Mouse (Mus musculus): ENCODE results near the gene Pi4kb.

Gene Pi4kb

DNA sequence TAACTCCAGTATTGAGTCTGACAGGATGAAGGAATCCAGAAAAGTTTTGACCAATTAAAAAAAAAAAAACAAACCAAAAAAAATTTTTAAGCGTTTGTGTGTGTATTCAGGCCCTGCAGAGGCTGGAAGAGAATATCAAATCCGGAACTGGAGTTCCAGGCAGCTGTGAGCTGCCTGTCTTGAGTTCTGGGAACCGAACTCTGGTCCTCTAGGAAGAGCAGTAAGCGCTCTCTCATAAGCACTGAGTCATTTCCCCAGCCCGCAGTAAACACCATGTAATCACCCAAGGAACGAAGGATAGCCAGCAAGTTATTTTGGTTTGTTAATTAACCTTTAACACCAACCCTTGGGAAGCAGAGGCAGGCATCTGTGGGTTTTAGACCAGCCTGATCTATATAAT lies 68.7 kb downstream of the Pi4kb start:
- Histone ChIP-seq H3K36me3 (ENCODE audit: control insufficient read depth, insufficient read depth, low read length, poor library complexity, severe bottlenecking) (no peaks in the 10 kb centered on the region), H3K27me3 (ENCODE audit: control insufficient read depth, insufficient read depth, low read length, poor library complexity, severe bottlenecking) (peaks cover 2% of the 10 kb centered on the region; the same call in 1 of the 2 replicates)
- no peak for DNase-seq (ENCODE audit: low read depth, low spot score)

DNA sequence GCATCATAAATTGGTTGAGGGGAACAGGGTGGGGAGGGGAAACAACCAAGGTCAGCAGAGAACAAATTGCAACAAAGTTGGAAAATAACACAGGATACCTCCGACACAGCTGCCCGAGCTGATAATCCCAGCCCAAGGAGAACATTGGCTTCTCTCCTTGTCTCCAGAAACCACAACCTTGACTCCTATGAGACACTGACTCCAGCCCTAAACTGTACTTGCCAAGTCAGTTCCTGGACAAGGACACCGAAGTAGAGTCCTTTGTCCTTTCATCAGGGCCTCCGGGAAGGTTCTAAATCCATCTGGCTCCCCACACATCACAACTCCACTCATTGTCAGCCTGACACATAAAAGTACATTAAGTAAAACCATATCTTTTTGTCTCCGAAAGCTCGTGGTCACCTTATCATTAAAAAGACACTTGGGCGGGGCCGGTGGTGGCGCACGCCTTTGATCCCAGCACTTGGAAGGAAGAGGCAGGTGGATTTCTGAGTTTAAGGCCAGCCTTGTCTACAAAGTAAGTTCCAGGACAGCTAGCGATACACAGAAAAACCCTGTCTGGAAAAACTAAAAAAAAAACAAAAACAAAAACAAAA lies 72.0 kb downstream of the Pi4kb start:
- DNase-seq (ENCODE audit: low read depth, low spot score): no peak
- Histone ChIP-seq H3K27me3 (ENCODE audit: control insufficient read depth, insufficient read depth, low read length, poor library complexity, severe bottlenecking) (peaks cover 2% of the 10 kb centered on the region; the same call in 1 of the 2 replicates), H3K36me3 (ENCODE audit: control insufficient read depth, insufficient read depth, low read length, poor library complexity, severe bottlenecking) (no peaks in the 10 kb centered on the region)

DNA sequence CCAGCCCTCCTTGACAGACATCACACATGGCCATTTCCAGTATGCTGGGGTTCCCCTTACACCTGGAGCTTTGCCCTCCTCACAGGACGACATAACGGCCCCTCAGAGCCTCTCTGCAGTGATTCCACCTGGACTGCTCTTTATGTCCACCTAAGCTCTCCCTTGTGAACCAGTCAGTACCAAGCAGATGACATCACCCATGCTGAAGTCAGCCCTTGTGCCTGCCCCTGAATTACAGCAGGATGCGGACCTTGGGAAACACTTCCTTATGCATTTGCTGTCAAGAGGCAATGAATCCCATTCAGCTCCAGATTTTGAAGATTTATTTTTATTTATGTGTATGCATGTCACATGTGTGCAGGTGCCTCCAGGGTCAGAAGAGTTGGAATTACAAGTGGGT lies 73.4 kb downstream of the Pi4kb start:
- Histone ChIP-seq H3K36me3 (ENCODE audit: control insufficient read depth, insufficient read depth, low read length, poor library complexity, severe bottlenecking) (no peaks in the 10 kb centered on the region), H3K27me3 (ENCODE audit: control insufficient read depth, insufficient read depth, low read length, poor library complexity, severe bottlenecking) (peaks cover 2% of the 10 kb centered on the region; the same call in 1 of the 2 replicates)
- no peak for DNase-seq (ENCODE audit: low read depth, low spot score)

DNA sequence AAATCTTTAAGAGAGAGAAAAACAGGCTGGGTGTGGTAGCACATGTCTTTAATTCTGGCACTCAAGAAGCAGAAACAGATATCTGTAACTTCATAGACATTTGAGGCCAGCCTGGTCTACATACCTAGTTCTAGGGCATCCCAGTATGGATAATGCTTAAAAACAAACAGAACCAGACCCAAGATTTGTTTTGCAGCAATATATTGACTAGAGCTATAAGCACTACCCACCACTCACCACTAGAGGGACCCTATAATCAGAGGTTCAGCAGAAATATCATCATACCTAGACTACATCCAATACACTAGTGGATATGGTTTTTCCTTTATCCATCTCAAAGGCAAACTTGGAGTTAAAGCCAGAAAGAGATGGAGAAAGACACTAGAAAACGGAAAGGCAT lies 78.4 kb downstream of the Pi4kb start:
- DNase-seq (ENCODE audit: low read depth, low spot score): peak; percentile 80
- no peaks in the 10 kb centered on the region for H3K27me3 ChIP-seq (ENCODE audit: control insufficient read depth, insufficient read depth, low read length, poor library complexity, severe bottlenecking)
- H3K36me3 ChIP-seq (ENCODE audit: control insufficient read depth, insufficient read depth, low read length, poor library complexity, severe bottlenecking): no peaks in the 10 kb centered on the region

DNA sequence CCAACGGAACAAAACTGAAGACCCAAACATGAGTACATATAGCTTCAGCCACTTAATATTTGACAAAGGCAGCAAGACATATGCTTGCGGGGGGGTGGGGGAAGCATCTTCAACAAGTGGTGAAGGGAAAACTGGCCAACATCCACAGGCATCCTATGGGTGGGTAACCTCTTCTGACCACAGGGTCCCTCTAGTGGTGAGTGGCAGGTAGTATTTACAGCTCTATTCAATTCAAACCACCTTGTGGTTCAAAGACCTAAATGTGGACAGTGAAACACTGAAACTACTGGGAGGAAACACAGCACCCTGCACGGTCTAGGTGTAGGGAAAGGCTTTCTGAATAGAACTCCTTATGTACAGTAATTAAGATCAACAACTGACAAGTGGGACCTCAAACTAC lies 79.2 kb downstream of the Pi4kb start:
- DNase-seq (ENCODE audit: low read depth, low spot score): peak; percentile 77
- no peaks in the 10 kb centered on the region for H3K27me3 ChIP-seq (ENCODE audit: control insufficient read depth, insufficient read depth, low read length, poor library complexity, severe bottlenecking)
- H3K36me3 ChIP-seq (ENCODE audit: control insufficient read depth, insufficient read depth, low read length, poor library complexity, severe bottlenecking): 0 out of 2 replicates have a peak, but pooled peaks cover 1% of the 10 kb centered on the region

DNA sequence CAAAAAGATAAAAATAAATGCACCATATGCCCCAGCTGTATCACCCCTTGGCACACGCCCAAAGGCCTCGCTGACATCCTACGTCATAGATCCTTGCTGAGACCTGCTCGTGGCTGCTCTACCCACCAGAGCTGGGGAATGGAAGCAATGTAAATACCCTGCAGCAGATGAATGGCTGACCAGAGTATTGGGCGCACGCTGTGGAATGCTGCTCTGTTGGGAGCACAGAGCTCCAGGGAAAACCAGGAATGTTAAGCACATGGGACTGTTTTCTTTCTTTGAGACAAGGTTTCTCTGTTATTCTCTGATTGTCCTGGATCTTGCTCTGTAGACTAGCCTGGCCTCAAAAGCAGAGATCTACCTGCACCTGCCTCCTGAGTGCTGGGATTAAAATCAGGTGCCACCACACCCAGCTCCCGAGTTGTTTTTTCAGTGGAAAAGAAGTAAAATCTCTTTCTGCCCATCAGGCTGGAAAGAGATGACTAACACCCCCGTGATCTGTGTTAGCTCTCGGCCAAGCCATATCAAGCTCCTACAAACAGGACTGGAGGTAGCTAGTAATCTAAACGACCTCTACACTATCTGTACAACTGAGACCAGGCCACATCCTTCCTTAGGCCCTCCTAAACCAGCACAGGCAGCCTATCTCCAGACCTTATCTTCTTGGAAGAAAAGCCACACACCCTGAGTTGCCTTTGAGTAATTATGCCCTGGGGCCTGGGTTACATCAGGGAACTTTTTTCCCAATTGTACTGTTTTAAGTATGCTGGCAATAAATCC lies 80.1 kb downstream of the Pi4kb start:
- DNase-seq (ENCODE audit: low read depth, low spot score): no peak
- no peaks in the 10 kb centered on the region for H3K27me3 ChIP-seq (ENCODE audit: control insufficient read depth, insufficient read depth, low read length, poor library complexity, severe bottlenecking)
- peaks cover 4% of the 10 kb centered on the region for H3K36me3 ChIP-seq (ENCODE audit: control insufficient read depth, insufficient read depth, low read length, poor library complexity, severe bottlenecking)

DNA sequence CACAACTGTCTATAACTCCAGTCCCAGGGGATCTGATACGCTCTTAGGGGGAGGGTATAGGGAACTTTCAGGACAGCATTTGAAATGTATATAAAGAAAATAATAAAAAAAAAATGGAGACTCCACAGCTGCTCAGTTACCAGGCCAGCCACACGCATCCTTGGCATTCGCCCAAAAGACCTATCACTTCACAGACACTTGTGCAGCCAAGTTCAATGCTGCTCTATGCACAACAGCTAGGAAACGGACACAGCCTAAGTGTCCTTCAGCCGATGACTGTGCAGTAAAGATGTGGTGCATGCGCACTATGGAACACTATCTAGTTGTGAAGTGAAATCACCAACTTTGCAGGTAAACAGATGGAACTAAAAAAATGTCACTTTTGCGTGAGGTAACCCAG lies 81.7 kb downstream of the Pi4kb start:
- no peaks in the 10 kb centered on the region for H3K27me3 ChIP-seq (ENCODE audit: control insufficient read depth, insufficient read depth, low read length, poor library complexity, severe bottlenecking)
- H3K36me3 ChIP-seq (ENCODE audit: control insufficient read depth, insufficient read depth, low read length, poor library complexity, severe bottlenecking): peaks cover 9% of the 10 kb centered on the region
- DNase-seq (ENCODE audit: low read depth, low spot score): no peak
